Mouse (Mus musculus) kidney, adult 2 months (tissue): ENCODE results near the gene Pnpo.

Experiments used
- CTCF ChIP-seq: fragments of 200-500 bp; conservative IDR thresholded peaks from 2 replicates; pipeline ENCODE4 v1.5.1; 2011; ENCODE audit warnings: low read depth, mild to moderate bottlenecking, control low read depth, low read length, moderate library complexity, mixed read lengths; ENCODE audit not compliant: insufficient read depth, insufficient read length
- POLR2A ChIP-seq: fragments of 200-500 bp; IDR thresholded peaks from one replicate; pipeline ENCODE4 v1.6.1; 2011; ENCODE audit warnings: low read depth, low read length, control low read depth

DNA sequence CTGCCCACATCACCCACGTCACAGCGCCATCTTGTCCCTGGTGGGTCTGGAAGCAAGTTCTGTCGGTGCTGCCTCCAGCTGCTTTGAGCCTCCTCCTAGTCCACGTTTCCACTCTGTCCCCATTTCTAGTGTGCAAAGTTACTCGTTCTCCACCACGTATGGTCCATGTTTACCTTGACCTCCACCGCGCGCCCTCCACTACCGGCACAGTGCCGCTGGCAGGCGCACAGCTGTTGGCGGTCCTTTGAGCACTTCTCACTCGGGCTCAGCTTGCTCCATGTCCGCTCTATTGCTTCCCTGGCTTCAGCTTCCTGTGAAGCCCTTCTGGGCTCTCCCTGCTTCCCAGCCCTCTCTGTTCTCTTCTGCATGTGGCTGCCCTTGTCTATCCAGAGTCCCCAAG, 37.7 kb upstream of the Pnpo start:
- no peak for TF ChIP-seq CTCF
- TF ChIP-seq POLR2A = no peak
